Mouse (Mus musculus): ENCODE measurements around the gene Slc35e3. TPM values are rescaled to one million over a fixed set of nuclear protein-coding genes. Genes with fewer than 3 reads are reported as not detected.

The Slc35e3 gene
- total RNA-seq, 2 experiments from 2014 or later: 15.1 to 15.6 TPM

- no peak for DNase-seq
Measured at GRCm38 (mm10) chr10:117777103-117777470, 30.9 kb upstream of the Slc35e3 start.

- DNase-seq: no peak
Measured at GRCm38 (mm10) chr10:117776281-117777102, 30.3 kb upstream of the Slc35e3 start.

- DNase-seq: no peak
Measured at GRCm38 (mm10) chr10:117775401-117776144, 29.4 kb upstream of the Slc35e3 start.

GRCm38 (mm10) chr10:117774817-117775120 lies 28.6 kb upstream of the Slc35e3 start:
- no peak for DNase-seq

- no peak for DNase-seq
Measured at GRCm38 (mm10) chr10:117774011-117774816, 28.0 kb upstream of the Slc35e3 start.

- no peak for DNase-seq
Measured at GRCm38 (mm10) chr10:117773106-117773720, 27.0 kb upstream of the Slc35e3 start.

- no peak for DNase-seq
Measured at GRCm38 (mm10) chr10:117772364-117773105, 26.4 kb upstream of the Slc35e3 start.

- no peak for DNase-seq
Measured at GRCm38 (mm10) chr10:117771131-117771510, 25.0 kb upstream of the Slc35e3 start.

- no peak for DNase-seq
Measured at GRCm38 (mm10) chr10:117770286-117771130, 24.3 kb upstream of the Slc35e3 start.

GRCm38 (mm10) chr10:117769541-117770285 lies 23.5 kb upstream of the Slc35e3 start:
- DNase-seq: no peak

- no peak for DNase-seq
Measured at GRCm38 (mm10) chr10:117768141-117768440, 21.9 kb upstream of the Slc35e3 start.

GRCm38 (mm10) chr10:117767286-117768140 lies 21.3 kb upstream of the Slc35e3 start:
- DNase-seq: no peak

- no peak for DNase-seq
Measured at GRCm38 (mm10) chr10:117766896-117767160, 20.7 kb upstream of the Slc35e3 start.

GRCm38 (mm10) chr10:117766111-117766895 lies 20.1 kb upstream of the Slc35e3 start:
- no peak for DNase-seq

- no peak for DNase-seq
Measured at GRCm38 (mm10) chr10:117765116-117765894, 19.1 kb upstream of the Slc35e3 start.

- DNase-seq: no peak
Measured at GRCm38 (mm10) chr10:117764598-117764997, 18.4 kb upstream of the Slc35e3 start.

GRCm38 (mm10) chr10:117763588-117764190 lies 17.5 kb upstream of the Slc35e3 start:
- DNase-seq: no peak
